Mouse (Mus musculus) liver, postnatal 0 days (tissue): ENCODE data around the gene Ptprg. TPM values are rescaled to one million over a fixed set of nuclear protein-coding genes. Genes with fewer than 3 reads are reported as not detected.

Experiments used
- ATAC-seq: fragments of 200-750 bp; cut with Nextera tagmentation; 2 replicates; pipeline ENCODE4 v1.8.0; 2017; ENCODE audit warnings: mild to moderate bottlenecking, moderate library complexity
- DNase-seq: peaks from one replicate; pipeline ENCODE4 v3.0.0-alpha.2; 2016
- H3K27ac ChIP-seq: fragments of 300-500 bp; sonication (generic); 2 replicates; pipeline ENCODE4 v1.5.1; 2014; ENCODE audit warnings: antibody characterized with exemption, moderate library complexity, mild to moderate bottlenecking, low read depth
- H3K27me3 ChIP-seq: fragments of 300-500 bp; sonication (generic); 2 replicates; pipeline ENCODE4 v1.6.1; 2014; ENCODE audit warnings: low read length, control low read depth, mixed read lengths; ENCODE audit not compliant: insufficient read depth
- H3K36me3 ChIP-seq: fragments of 300-500 bp; sonication (generic); replicated peaks from 2 replicates; pipeline ENCODE4 v1.6.1; 2014; ENCODE audit warnings: mild to moderate bottlenecking, control low read depth, low read length, moderate library complexity, mixed read lengths; ENCODE audit not compliant: insufficient read depth
- H3K4me1 ChIP-seq: fragments of 300-500 bp; sonication (generic); 2 replicates; pipeline ENCODE4 v1.6.1; 2014; ENCODE audit warnings: antibody characterized with exemption, mild to moderate bottlenecking, control low read depth; ENCODE audit not compliant: insufficient read depth
- H3K4me2 ChIP-seq: fragments of 300-500 bp; sonication (generic); 2 replicates; pipeline ENCODE4 v1.6.1; 2014; ENCODE audit warnings: low read depth, mild to moderate bottlenecking, low read length, moderate library complexity, mixed read lengths
- H3K4me3 ChIP-seq: fragments of 300-500 bp; sonication (generic); 2 replicates; pipeline ENCODE4 v1.5.1; 2014; ENCODE audit warnings: low read depth, low read length
- H3K9ac ChIP-seq: fragments of 300-500 bp; sonication (generic); replicated peaks from 2 replicates; pipeline ENCODE4 v1.6.1; 2014; ENCODE audit warnings: mild to moderate bottlenecking, moderate library complexity
- H3K9me3 ChIP-seq: fragments of 300-500 bp; sonication (generic); 2 replicates; pipeline ENCODE4 v1.6.1; 2016; ENCODE audit warnings: mild to moderate bottlenecking, control low read depth, low read length, mixed read lengths
- CTCF ChIP-seq: sonication (generic); IDR thresholded peaks from 2 replicates; pipeline ENCODE4 v1.5.1; 2016; ENCODE audit warnings: antibody characterized with exemption, low read depth
- EP300 ChIP-seq: IDR thresholded peaks from 2 replicates; pipeline ENCODE4 v1.6.1; 2016; ENCODE audit warnings: antibody characterized with exemption, low read depth, mild to moderate bottlenecking
- WGBS: fragments of 180-500 bp; shearing (Covaris S2); extraction: QIAGEN DNeasy Blood & Tissue Kit; methylation state at CpG from one replicate; pipeline ENCODE4 v1.1.7; 2014; ENCODE audit not compliant: insufficient replicate concordance; 5-methylcytosine and 5-hydroxymethylcytosine counted together
- polyA plus RNA-seq: library from polyadenylated mRNA; unstranded; fragments of >200 nt; fragmentation: Nextera tagmentation; extraction: Ambion mirVana; gene quantifications from 2 replicates; pipeline ENCODE4 v1.2.1, GENCODE M21; 2015

Gene Ptprg
- polyA plus RNA-seq, 1 experiment from 2014 or later = 2.7 TPM

GRCm38 (mm10) chr14:11965878-11966277, 412.5 kb downstream of the Ptprg start:
- 71% methylated on average over 5 of the region's 5 CpGs for WGBS

DNA sequence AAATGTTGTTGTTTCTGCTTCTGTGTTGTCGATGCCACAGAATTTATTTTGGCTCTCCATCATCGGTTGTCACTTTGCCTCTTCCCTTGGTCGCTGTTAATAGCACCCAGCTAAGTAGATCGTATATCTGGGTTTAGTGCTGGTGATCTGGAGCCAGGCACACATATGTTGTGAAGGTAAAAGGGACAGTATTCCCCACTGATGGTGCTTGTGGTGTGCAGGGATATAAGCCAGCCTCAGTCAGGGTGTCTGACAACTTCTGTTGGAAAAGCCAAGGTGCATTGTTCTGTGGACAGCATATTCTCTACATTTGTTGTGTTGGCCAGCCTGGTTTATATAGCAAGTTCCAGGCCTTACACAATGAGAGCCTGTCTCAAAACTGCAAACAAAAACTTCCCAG, 428.4 kb downstream of the Ptprg start:
- 59% methylated on average over 4 of the region's 4 CpGs for WGBS
- no peak overlapping the region for H3K9ac ChIP-seq
- no peaks in the 10 kb centered on the region for H3K9me3 ChIP-seq
- no peak for DNase-seq
- H3K4me1 ChIP-seq = no peaks in the 10 kb centered on the region
- H3K4me3 ChIP-seq = no peak overlapping the region
- TF ChIP-seq EP300 = no peak
- TF ChIP-seq CTCF = no peak
- H3K27ac ChIP-seq = no peak overlapping the region
- H3K4me2 ChIP-seq = no peak overlapping the region
- no peaks in the 10 kb centered on the region for H3K27me3 ChIP-seq
- no peaks in the 10 kb centered on the region for H3K36me3 ChIP-seq
- ATAC-seq = no peak

More at GRCm38 (mm10) chr14:11965878-11966277, 412.5 kb downstream of the Ptprg start:
- TF ChIP-seq CTCF (no peak), EP300 (no peak)
- Histone ChIP-seq H3K27ac (no peak overlapping the region), H3K9me3 (no peaks in the 10 kb centered on the region), H3K4me1 (no peaks in the 10 kb centered on the region), H3K4me2 (no peak overlapping the region), H3K27me3 (no peaks in the 10 kb centered on the region), H3K36me3 (no peaks in the 10 kb centered on the region), H3K4me3 (no peak overlapping the region), H3K9ac (no peak overlapping the region)
- ATAC-seq (no peak), DNase-seq (no peak)

DNA sequence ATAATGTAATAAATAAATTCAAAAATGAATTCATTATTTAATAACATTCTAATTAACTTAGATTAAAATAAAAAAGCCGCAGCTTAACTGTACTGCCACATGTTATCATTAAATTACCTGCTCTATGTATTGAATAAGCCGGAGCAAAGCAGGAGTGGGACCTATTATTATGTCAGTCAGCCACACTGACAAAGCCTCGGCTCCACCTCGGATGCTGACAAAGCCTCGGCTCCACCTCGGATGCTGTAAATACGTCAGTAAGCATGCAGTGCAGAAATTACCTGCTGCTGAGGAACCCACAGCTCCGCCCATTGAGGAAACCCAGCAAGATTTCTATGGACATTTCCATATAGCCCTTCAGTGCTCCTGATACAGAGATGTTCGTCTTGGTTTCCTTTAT, 429.7 kb downstream of the Ptprg start:
- H3K4me3 ChIP-seq = no peak overlapping the region
- WGBS = 74% methylated on average over 9 of the region's 9 CpGs
- H3K9me3 ChIP-seq = no peaks in the 10 kb centered on the region
- H3K9ac ChIP-seq = no peak overlapping the region
- ATAC-seq (no peak), DNase-seq (no peak)
- H3K4me2 ChIP-seq = no peak overlapping the region
- H3K27me3 ChIP-seq = no peaks in the 10 kb centered on the region
- no peaks in the 10 kb centered on the region for H3K36me3 ChIP-seq
- no peaks in the 10 kb centered on the region for H3K4me1 ChIP-seq
- no peak overlapping the region for H3K27ac ChIP-seq
- TF ChIP-seq EP300 (no peak), CTCF (no peak)

GRCm38 (mm10) chr14:11984086-11984485, 430.8 kb downstream of the Ptprg start:
- TF ChIP-seq CTCF = no peak
- TF ChIP-seq EP300 = no peak
- no peaks in the 10 kb centered on the region for H3K36me3 ChIP-seq
- H3K4me3 ChIP-seq = no peak overlapping the region
- H3K4me1 ChIP-seq = no peaks in the 10 kb centered on the region
- H3K4me2 ChIP-seq = no peak overlapping the region
- H3K9me3 ChIP-seq = no peaks in the 10 kb centered on the region
- WGBS = 26% methylated on average over 3 of the region's 3 CpGs
- no peaks in the 10 kb centered on the region for H3K27me3 ChIP-seq
- ATAC-seq = no peak
- H3K9ac ChIP-seq = no peak overlapping the region
- DNase-seq = no peak
- no peak overlapping the region for H3K27ac ChIP-seq

DNA sequence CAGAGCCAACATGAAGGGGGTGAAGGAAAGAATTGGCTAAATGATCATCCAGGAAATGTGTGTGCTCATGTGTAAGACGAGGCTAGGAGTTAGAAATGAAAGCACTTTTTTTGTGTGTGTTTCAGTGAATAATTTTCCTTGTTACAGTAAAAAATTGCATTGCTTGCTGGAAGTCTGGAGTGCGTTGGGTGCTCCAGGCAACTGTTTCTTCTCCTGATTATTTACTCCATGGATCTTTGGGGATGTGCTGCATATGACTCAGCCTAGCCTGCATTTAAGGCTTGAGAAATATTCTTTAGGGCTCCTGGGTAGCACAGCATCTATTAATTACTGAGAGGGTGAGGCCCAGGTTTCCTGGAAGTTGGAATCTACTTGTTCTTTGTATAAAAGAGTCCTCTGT, 435.6 kb downstream of the Ptprg start:
- Histone ChIP-seq H3K9ac (no peak overlapping the region), H3K4me3 (no peak overlapping the region), H3K27me3 (no peaks in the 10 kb centered on the region), H3K36me3 (no peaks in the 10 kb centered on the region), H3K27ac (no peak overlapping the region), H3K4me1 (no peaks in the 10 kb centered on the region), H3K4me2 (no peak overlapping the region), H3K9me3 (no peaks in the 10 kb centered on the region)
- DNase-seq (no peak), ATAC-seq (no peak)
- 65% methylated on average over 2 of the region's 2 CpGs for WGBS
- TF ChIP-seq EP300 (no peak), CTCF (no peak)

DNA sequence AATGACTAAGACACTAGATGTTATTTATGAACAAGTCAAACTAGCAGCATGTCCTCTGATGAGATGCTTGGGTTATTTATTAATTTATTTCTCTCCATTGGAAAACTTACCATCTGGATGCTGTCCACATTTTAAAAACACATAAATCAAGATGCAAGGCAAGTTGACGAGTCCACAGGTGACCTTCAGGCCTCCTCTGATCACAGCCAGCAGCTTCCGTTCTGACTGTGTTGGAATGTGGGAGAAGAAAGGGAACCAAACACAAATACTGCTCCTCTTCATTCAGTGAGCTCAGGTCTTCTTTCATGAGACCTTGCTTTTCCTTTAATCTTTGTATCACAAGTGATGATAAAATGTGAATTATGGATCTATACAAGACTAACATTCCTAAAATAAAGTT, 437.8 kb downstream of the Ptprg start:
- WGBS = 83% methylated on average over 2 of the region's 2 CpGs
- Histone ChIP-seq H3K36me3 (no peaks in the 10 kb centered on the region), H3K4me3 (no peak overlapping the region), H3K27me3 (no peaks in the 10 kb centered on the region), H3K9ac (no peak overlapping the region), H3K27ac (no peak overlapping the region), H3K4me2 (no peak overlapping the region), H3K9me3 (no peaks in the 10 kb centered on the region), H3K4me1 (no peaks in the 10 kb centered on the region)
- DNase-seq = no peak
- TF ChIP-seq CTCF (no peak), EP300 (no peak)
- no peak for ATAC-seq

- H3K4me3 ChIP-seq = no peak overlapping the region
- TF ChIP-seq CTCF = no peak
- no peak for TF ChIP-seq EP300
- no peak overlapping the region for H3K27ac ChIP-seq
- no peak overlapping the region for H3K9ac ChIP-seq
- no peak for DNase-seq
- ATAC-seq = no peak
- WGBS = 57% methylated on average over 4 of the region's 4 CpGs
- H3K9me3 ChIP-seq = no peaks in the 10 kb centered on the region
- no peaks in the 10 kb centered on the region for H3K36me3 ChIP-seq
- no peak overlapping the region for H3K4me2 ChIP-seq
- H3K4me1 ChIP-seq = no peaks in the 10 kb centered on the region
- H3K27me3 ChIP-seq = no peaks in the 10 kb centered on the region
These were observed 438.8 kb downstream of the Ptprg start for GRCm38 (mm10) chr14:11992111-11992510.
